Mouse (Mus musculus) liver, postnatal 0 days (tissue): ENCODE results near the gene Fgf18. TPM values are rescaled to one million over a fixed set of nuclear protein-coding genes. Genes with fewer than 3 reads are reported as not detected.

ENCODE experiments used
- ATAC-seq: fragments of 200-750 bp; cut with Nextera tagmentation; 2 replicates; pipeline ENCODE4 v1.8.0; 2017; ENCODE audit warnings: mild to moderate bottlenecking, moderate library complexity
- DNase-seq: peaks from one replicate; pipeline ENCODE4 v3.0.0-alpha.2; 2016
- H3K27ac ChIP-seq: fragments of 300-500 bp; sonication (generic); 2 replicates; pipeline ENCODE4 v1.5.1; 2014; ENCODE audit warnings: antibody characterized with exemption, moderate library complexity, mild to moderate bottlenecking, low read depth
- H3K27me3 ChIP-seq: fragments of 300-500 bp; sonication (generic); 2 replicates; pipeline ENCODE4 v1.6.1; 2014; ENCODE audit warnings: low read length, control low read depth, mixed read lengths; ENCODE audit not compliant: insufficient read depth
- H3K36me3 ChIP-seq: fragments of 300-500 bp; sonication (generic); replicated peaks from 2 replicates; pipeline ENCODE4 v1.6.1; 2014; ENCODE audit warnings: mild to moderate bottlenecking, control low read depth, low read length, moderate library complexity, mixed read lengths; ENCODE audit not compliant: insufficient read depth
- H3K4me1 ChIP-seq: fragments of 300-500 bp; sonication (generic); 2 replicates; pipeline ENCODE4 v1.6.1; 2014; ENCODE audit warnings: antibody characterized with exemption, mild to moderate bottlenecking, control low read depth; ENCODE audit not compliant: insufficient read depth
- H3K4me2 ChIP-seq: fragments of 300-500 bp; sonication (generic); 2 replicates; pipeline ENCODE4 v1.6.1; 2014; ENCODE audit warnings: low read depth, mild to moderate bottlenecking, low read length, moderate library complexity, mixed read lengths
- H3K4me3 ChIP-seq: fragments of 300-500 bp; sonication (generic); 2 replicates; pipeline ENCODE4 v1.5.1; 2014; ENCODE audit warnings: low read depth, low read length
- H3K9ac ChIP-seq: fragments of 300-500 bp; sonication (generic); replicated peaks from 2 replicates; pipeline ENCODE4 v1.6.1; 2014; ENCODE audit warnings: mild to moderate bottlenecking, moderate library complexity
- H3K9me3 ChIP-seq: fragments of 300-500 bp; sonication (generic); 2 replicates; pipeline ENCODE4 v1.6.1; 2016; ENCODE audit warnings: mild to moderate bottlenecking, control low read depth, low read length, mixed read lengths
- CTCF ChIP-seq: sonication (generic); IDR thresholded peaks from 2 replicates; pipeline ENCODE4 v1.5.1; 2016; ENCODE audit warnings: antibody characterized with exemption, low read depth
- EP300 ChIP-seq: IDR thresholded peaks from 2 replicates; pipeline ENCODE4 v1.6.1; 2016; ENCODE audit warnings: antibody characterized with exemption, low read depth, mild to moderate bottlenecking
- WGBS: fragments of 180-500 bp; shearing (Covaris S2); extraction: QIAGEN DNeasy Blood & Tissue Kit; methylation state at CpG from one replicate; pipeline ENCODE4 v1.1.7; 2014; ENCODE audit not compliant: insufficient replicate concordance; 5-methylcytosine and 5-hydroxymethylcytosine counted together
- polyA plus RNA-seq: library from polyadenylated mRNA; unstranded; fragments of >200 nt; fragmentation: Nextera tagmentation; extraction: Ambion mirVana; gene quantifications from 2 replicates; pipeline ENCODE4 v1.2.1, GENCODE M21; 2015

Gene Fgf18
- polyA plus RNA-seq, 1 experiment from 2014 or later: 0.13 TPM

GRCm38 (mm10) chr11:33140111-33140460 is 7.1 kb downstream of the Fgf18 start:
- 80% methylated on average over 5 of the region's 5 CpGs for WGBS
- no peaks in the 10 kb centered on the region for H3K36me3 ChIP-seq
- DNase-seq: no peak
- no peaks in the 10 kb centered on the region for H3K4me1 ChIP-seq
- TF ChIP-seq EP300: no peak
- H3K4me2 ChIP-seq: no peak overlapping the region
- no peak overlapping the region for H3K4me3 ChIP-seq
- H3K27me3 ChIP-seq: peaks cover 26% of the 10 kb centered on the region
- H3K9ac ChIP-seq: no peak overlapping the region
- no peaks in the 10 kb centered on the region for H3K9me3 ChIP-seq
- no peak overlapping the region for H3K27ac ChIP-seq
- no peak for ATAC-seq

GRCm38 (mm10) chr11:33139458-33140110 is 7.6 kb downstream of the Fgf18 start:
- Histone ChIP-seq H3K27me3 (peaks cover 21% of the 10 kb centered on the region), H3K9ac (no peak overlapping the region), H3K27ac (no peak overlapping the region), H3K9me3 (no peaks in the 10 kb centered on the region), H3K4me1 (no peaks in the 10 kb centered on the region), H3K4me3 (no peak overlapping the region), H3K4me2 (no peak overlapping the region), H3K36me3 (no peaks in the 10 kb centered on the region)
- WGBS: 53% methylated on average over 9 of the region's 9 CpGs
- DNase-seq: no peak
- no peak for ATAC-seq
- TF ChIP-seq EP300 (no peak), CTCF (no peak)

GRCm38 (mm10) chr11:33138686-33139085 is 8.5 kb downstream of the Fgf18 start:
- Histone ChIP-seq H3K4me1 (no peaks in the 10 kb centered on the region), H3K27me3 (peaks cover 13% of the 10 kb centered on the region), H3K4me2 (no peak overlapping the region), H3K9me3 (no peaks in the 10 kb centered on the region), H3K4me3 (no peak overlapping the region), H3K9ac (no peak overlapping the region), H3K27ac (no peak overlapping the region), H3K36me3 (no peaks in the 10 kb centered on the region)
- 70% methylated on average over 5 of the region's 5 CpGs for WGBS
- ATAC-seq: no peak
- no peak for DNase-seq
- TF ChIP-seq CTCF (no peak), EP300 (no peak)

- H3K27ac ChIP-seq: no peak overlapping the region
- DNase-seq (no peak), ATAC-seq (no peak)
- no peak overlapping the region for H3K4me2 ChIP-seq
- 0 out of 2 replicates have a peak, but pooled peaks cover under 1% of the 10 kb centered on the region for H3K27me3 ChIP-seq
- no peaks in the 10 kb centered on the region for H3K9me3 ChIP-seq
- no peaks in the 10 kb centered on the region for H3K36me3 ChIP-seq
- no peak overlapping the region for H3K4me3 ChIP-seq
- WGBS: 77% methylated on average over 8 of the region's 8 CpGs
- TF ChIP-seq EP300 (no peak), CTCF (no peak)
- H3K9ac ChIP-seq: no peak overlapping the region
- H3K4me1 ChIP-seq: no peaks in the 10 kb centered on the region
Observed at GRCm38 (mm10) chr11:33134391-33134986, 12.7 kb downstream of the Fgf18 start.

GRCm38 (mm10) chr11:33132619-33133338 is 14.4 kb downstream of the Fgf18 start:
- no peak for ATAC-seq
- H3K4me1 ChIP-seq: no peaks in the 10 kb centered on the region
- DNase-seq: no peak
- no peaks in the 10 kb centered on the region for H3K9me3 ChIP-seq
- H3K4me2 ChIP-seq: no peak overlapping the region
- no peak overlapping the region for H3K4me3 ChIP-seq
- H3K27me3 ChIP-seq: no peaks in the 10 kb centered on the region
- H3K36me3 ChIP-seq: no peaks in the 10 kb centered on the region
- no peak overlapping the region for H3K9ac ChIP-seq
- WGBS: 54% methylated on average over 8 of the region's 8 CpGs
- H3K27ac ChIP-seq: no peak overlapping the region
- TF ChIP-seq CTCF: no peak
- no peak for TF ChIP-seq EP300

GRCm38 (mm10) chr11:33127058-33127457 is 20.1 kb downstream of the Fgf18 start:
- no peak for TF ChIP-seq CTCF
- Histone ChIP-seq H3K27me3 (peaks cover 21% of the 10 kb centered on the region), H3K9ac (no peak overlapping the region), H3K4me3 (no peak overlapping the region), H3K4me2 (no peak overlapping the region), H3K9me3 (no peaks in the 10 kb centered on the region), H3K4me1 (no peaks in the 10 kb centered on the region), H3K36me3 (no peaks in the 10 kb centered on the region), H3K27ac (no peak overlapping the region)
- no peak for ATAC-seq
- DNase-seq: no peak
